Mouse (Mus musculus): Measurements from ENCODE around the gene Slc8a1.

Slc8a1 gene

GRCm38 (mm10) chr17:81565634-81566372 lies 172.4 kb downstream of the Slc8a1 start:
- peak; percentile 72 for ATAC-seq (ENCODE audit: low TSS enrichment)

DNA sequence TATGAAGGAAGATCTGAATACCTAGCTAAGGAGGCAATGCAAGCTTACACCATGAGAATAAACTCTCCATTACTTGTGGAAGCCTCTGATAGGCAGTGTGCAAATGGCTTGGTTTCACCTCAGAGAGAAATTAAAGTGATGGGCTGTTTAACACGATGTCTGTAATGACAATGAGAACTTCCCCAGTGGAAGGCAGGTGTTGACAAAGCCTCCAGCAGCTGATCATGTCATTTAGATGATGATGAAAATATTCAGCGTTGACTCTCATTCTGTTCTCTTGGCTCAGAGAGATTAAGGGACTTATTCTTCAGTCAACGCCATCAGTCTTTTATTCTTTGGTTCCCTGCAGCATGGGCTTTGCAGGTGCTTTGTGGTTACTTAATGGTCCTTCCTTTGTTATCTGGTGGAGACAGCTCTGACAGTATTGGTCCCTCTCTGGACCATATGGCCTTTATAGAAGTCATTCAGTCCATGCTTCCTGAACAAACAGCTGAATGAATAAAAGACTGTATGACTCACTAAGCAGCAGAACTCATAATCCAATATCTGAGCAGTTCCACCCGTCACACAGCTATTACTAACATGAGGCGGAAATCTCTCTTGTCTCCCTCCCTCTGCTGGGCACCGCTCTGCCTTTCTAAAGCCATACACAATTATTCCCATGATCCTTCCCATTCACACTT lies 184.0 kb downstream of the Slc8a1 start:
- no peak; the same call in 1 of the 2 replicates for ATAC-seq (ENCODE audit: low TSS enrichment)

DNA sequence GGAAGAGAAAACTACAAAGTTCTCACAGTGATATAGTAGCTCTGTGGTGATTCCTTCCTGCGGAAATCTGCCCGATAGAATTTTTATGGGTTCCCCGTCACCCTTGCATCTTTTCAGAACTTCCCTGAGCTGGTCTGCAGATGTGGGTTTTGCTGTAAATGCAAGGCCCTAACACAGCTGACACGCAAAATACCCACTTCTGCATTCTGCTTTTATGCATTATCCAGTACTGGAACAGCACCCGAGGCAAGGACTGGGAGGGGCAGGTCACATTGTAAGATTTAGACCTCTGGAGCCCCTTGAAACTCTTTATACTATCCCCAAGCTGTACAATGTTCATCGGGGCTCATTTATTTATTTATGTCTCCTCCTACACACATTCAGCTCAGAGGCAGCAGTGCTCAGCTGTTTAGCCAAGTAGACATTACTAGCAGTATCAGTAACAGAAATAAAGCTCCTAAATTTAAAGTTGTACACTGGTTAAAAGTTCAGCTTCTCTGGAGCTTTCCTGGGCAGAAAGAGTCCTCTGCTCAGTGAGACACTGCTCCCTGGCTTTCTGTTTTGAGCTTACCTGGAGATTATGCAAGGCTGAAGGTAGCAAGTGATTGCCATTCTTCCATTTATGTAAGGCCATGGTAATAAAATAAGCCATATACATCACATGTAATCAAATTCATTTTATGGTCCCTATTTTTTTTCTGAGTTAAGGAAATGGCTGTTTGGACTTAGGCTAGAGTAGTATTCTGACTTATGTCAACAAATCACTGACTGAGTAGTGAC lies 186.1 kb downstream of the Slc8a1 start:
- no peak for ATAC-seq (ENCODE audit: low TSS enrichment)

DNA sequence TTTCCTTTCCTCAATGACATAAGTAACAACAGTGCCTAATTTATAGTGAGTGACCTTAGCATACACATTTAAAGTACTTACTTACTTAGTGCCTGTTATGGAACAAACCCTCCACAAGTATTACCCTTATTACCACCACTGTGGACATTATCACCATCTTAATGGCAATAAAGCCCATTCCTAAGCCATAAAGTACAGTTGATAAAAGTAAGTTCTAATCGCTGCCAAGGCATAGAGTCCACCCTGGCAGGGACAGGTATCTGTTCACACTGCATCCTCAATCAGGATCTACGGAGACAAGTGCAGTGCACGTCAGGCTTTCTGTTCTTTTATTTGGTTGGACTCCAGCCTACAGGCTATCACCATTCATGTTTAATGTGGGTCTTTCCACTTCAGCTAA lies 187.3 kb downstream of the Slc8a1 start:
- no peak for ATAC-seq (ENCODE audit: low TSS enrichment)

- no peak for ATAC-seq (ENCODE audit: low TSS enrichment)
Measured at GRCm38 (mm10) chr17:81548016-81548415, 190.2 kb downstream of the Slc8a1 start.

GRCm38 (mm10) chr17:81546525-81546924 lies 191.7 kb downstream of the Slc8a1 start:
- ATAC-seq (ENCODE audit: low TSS enrichment), result no peak

DNA sequence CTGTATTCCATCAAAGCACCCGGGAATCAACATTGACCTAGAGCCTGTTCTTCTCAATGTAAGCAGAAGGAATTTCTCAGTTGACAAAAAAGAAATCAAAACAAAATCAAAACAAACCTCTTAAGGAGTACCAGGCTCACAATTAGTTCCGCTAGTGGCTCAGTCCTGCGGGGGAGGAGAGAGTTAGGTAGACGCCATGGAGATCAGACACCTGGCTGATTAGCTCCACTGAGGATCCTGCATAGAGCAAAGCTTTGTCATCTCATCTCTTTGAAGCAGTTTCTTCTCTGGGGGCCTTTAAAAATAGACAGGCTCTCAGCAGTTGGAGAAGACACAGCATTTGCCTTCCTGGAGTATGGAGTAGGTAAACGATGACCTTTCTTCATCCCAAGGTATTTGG lies 192.2 kb downstream of the Slc8a1 start:
- ATAC-seq (ENCODE audit: low TSS enrichment), result no peak

DNA sequence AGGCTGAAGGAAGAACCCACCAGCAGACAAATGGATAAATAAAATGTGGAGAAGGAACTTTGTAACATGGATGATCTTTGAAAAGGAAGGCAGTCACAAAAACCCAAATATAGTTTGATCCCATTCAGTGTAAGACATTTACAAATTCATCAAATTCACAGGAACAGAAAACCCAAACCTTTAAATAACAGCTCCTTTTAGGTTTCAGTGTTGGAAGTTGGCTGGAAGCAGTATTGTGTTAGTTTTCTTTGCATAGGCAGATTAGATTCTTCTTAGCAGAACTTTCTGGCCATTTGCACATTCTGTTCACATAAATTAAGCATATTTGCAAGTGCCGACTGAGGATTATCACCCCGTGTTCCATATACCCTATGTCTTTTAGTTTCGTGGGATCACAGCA lies 193.3 kb downstream of the Slc8a1 start:
- peak; percentile 80 for ATAC-seq (ENCODE audit: low TSS enrichment)

- ATAC-seq (ENCODE audit: low TSS enrichment), result peak; percentile 21; the same call in 1 of the 2 replicates
Measured at GRCm38 (mm10) chr17:81542313-81543185, 195.6 kb downstream of the Slc8a1 start.

DNA sequence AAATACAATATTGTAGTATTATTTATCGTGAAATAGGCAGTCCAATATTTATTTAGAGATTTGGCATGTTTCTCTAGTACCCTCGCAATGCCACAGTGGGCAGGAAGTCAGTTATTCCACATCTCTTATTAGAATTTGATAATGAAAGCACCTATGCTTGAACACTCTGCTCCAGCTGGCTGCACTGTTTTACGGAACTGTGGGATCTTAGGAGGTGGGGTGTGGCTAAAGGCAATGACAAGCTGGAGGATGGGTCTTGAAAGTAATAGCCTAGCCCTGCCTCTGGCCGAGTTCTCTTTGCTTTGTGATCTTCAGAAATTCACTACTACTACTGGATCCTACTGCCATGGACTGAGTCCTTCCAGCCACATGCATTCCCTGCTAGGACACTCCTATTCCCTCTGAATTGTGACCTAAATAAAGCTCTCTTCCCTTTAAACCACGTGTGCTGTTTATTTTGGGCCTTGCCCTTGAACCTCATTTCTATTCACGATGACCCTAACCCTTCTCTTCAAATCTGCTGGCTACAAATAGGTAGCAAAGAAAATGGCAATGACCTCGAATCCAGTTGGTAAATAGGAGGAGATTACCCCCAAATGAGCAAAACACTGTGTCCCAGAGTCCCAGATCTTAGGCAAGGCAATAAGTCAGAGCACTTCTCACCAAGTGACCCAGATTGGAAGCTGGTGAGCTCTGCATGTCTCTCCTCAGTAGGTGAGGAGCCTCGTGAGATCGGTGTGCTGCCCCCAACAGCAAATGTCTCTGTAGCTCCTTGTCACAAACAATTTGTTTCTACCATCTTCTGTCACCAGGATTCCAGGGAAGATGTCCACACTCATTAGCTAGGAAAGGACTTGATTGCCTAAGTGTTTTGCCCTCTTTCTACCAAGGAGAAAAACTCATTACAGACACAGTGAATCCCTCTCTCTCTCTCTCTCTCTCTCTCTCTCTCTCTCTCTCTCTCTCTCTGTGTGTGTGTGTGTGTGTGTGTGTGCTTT lies 199.7 kb downstream of the Slc8a1 start:
- ATAC-seq (ENCODE audit: low TSS enrichment), result 0 out of 2 replicates have a peak, but pooled peaks have one; percentile 17

- peak; percentile 77 for ATAC-seq (ENCODE audit: low TSS enrichment)
Measured at GRCm38 (mm10) chr17:81536093-81536492, 202.1 kb downstream of the Slc8a1 start.

DNA sequence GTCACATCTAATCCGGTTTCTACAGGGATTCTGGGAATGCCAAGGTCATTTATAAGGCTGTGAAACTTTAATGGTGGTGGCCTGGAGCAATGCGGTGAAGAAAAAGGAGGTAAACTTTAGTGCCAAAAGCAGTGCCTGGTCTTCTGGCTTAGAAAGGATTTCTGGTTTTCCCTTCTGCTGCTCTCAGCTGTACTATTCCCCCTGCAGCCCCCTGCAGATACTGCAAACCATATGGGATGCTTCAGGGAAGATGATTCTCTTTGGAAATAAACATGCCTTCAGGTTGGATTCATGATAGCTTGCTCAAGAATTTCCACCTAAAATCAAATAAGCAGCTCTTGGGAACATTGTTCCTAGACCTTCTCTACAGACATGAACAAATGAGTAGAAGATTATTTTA lies 208.3 kb downstream of the Slc8a1 start:
- peak; percentile 3; the same call in 1 of the 2 replicates for ATAC-seq (ENCODE audit: low TSS enrichment)

DNA sequence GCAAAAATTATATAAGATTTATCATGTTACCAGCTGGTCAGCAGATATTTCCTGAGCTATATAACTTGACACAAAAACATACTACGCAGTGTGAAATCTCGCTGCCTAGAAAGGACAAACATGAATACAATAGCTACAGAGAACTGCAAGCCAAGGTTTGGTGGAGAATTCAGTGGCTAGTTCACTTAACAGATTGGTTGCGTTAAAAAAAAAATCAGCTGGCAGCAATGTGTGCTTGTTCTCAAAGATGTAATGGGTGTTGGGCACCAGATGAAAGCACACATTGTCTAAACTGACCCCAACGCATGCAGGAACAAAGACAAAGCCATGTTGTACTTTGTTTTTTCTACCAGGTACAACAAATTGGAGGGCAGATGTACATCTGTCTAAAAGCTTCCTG lies 209.2 kb downstream of the Slc8a1 start:
- peak; percentile 62 for ATAC-seq (ENCODE audit: low TSS enrichment)

DNA sequence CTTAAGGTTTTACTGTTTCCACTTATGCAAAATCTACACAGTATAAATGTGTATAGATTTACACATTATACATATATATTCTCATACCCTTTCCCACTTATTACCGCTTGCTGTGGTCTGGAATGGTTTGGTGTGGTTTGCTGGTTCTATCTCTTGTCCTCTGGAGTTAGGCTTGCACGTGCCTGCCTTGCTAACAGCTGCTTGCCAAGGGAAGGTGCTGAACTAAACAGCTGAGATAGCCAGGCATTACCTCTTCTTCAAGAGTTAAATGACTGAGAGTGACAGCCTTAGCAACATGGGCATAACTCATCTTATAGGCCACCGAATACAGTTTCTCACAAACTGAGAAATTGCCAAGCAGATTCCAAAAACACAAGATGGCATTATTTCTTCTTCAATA lies 211.7 kb downstream of the Slc8a1 start:
- no peak for ATAC-seq (ENCODE audit: low TSS enrichment)

GRCm38 (mm10) chr17:81524826-81525225 lies 213.4 kb downstream of the Slc8a1 start:
- peak; percentile 24; the same call in 1 of the 2 replicates for ATAC-seq (ENCODE audit: low TSS enrichment)

GRCm38 (mm10) chr17:81523943-81524342 lies 214.2 kb downstream of the Slc8a1 start:
- no peak for ATAC-seq (ENCODE audit: low TSS enrichment)

GRCm38 (mm10) chr17:81518316-81519025 lies 219.7 kb downstream of the Slc8a1 start:
- ATAC-seq (ENCODE audit: low TSS enrichment), result peak; percentile 41; the same call in 1 of the 2 replicates

DNA sequence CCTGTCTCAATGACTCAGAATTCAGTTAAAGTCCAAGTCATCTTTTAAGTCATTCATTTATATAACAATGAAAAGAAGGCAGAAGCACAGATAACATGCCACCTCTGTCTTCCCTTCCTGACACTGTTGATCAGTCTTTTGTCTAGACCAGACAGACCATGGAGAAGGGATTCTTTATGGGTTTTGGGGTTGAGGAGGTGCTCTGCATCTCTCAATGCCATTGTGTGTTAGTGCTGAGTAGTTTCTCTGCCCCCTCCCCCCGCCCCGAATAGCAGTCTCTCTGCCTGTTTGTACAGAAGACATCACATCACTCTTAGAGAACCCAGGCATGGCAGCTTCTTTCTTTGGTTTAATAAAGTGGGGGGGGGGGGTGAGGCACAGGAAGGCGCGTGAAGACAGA lies 222.0 kb downstream of the Slc8a1 start:
- no peak for ATAC-seq (ENCODE audit: low TSS enrichment)

GRCm38 (mm10) chr17:81514022-81514421 lies 224.2 kb downstream of the Slc8a1 start:
- ATAC-seq (ENCODE audit: low TSS enrichment), result no peak
